Mouse (Mus musculus) hindbrain, embryonic 14.5 days (tissue): ENCODE data around the gene Prpf18. TPM values are rescaled to one million over a fixed set of nuclear protein-coding genes. Genes with fewer than 3 reads are reported as not detected.

Experiments
- ATAC-seq: fragments of 200-750 bp; cut with Nextera tagmentation; 2 replicates; pipeline ENCODE4 v1.8.0; 2017; ENCODE audit warnings: moderate number of reproducible peaks, mild to moderate bottlenecking, moderate TSS enrichment, moderate library complexity; ENCODE audit not compliant: low FRiP score
- DNase-seq: peaks from one replicate; pipeline ENCODE4 v3.0.0-alpha.2; 2015; ENCODE audit warnings: low spot score
- H3K27ac ChIP-seq: fragments of 300-500 bp; sonication (generic); 2 replicates; pipeline ENCODE4 v1.5.1; 2014; ENCODE audit warnings: mild to moderate bottlenecking, moderate library complexity
- H3K27me3 ChIP-seq: fragments of 300-500 bp; sonication (generic); 2 replicates; pipeline ENCODE4 v1.6.1; 2014; ENCODE audit warnings: mild to moderate bottlenecking, low read length, mixed read lengths; ENCODE audit not compliant: control insufficient read depth, insufficient read depth
- H3K36me3 ChIP-seq: fragments of 300-500 bp; sonication (generic); replicated peaks from 2 replicates; pipeline ENCODE4 v1.6.1; 2014; ENCODE audit not compliant: control insufficient read depth, insufficient read depth
- H3K4me1 ChIP-seq: fragments of 300-500 bp; sonication (generic); replicated peaks from 2 replicates; pipeline ENCODE4 v1.6.1; 2014; ENCODE audit warnings: antibody characterized with exemption, low read length, mixed read lengths; ENCODE audit not compliant: control insufficient read depth, insufficient read depth
- H3K4me2 ChIP-seq: fragments of 300-500 bp; sonication (generic); replicated peaks from 2 replicates; pipeline ENCODE4 v1.6.1; 2014; ENCODE audit warnings: mild to moderate bottlenecking, moderate library complexity
- H3K4me3 ChIP-seq: fragments of 300-500 bp; sonication (generic); replicated peaks from 2 replicates; pipeline ENCODE4 v1.5.1; 2014; ENCODE audit warnings: mild to moderate bottlenecking, low read length
- H3K9ac ChIP-seq: fragments of 300-500 bp; sonication (generic); 2 replicates; pipeline ENCODE4 v1.6.1; 2014
- H3K9me3 ChIP-seq: fragments of 300-500 bp; sonication (generic); 2 replicates; pipeline ENCODE4 v1.6.1; 2016; ENCODE audit warnings: low read length; ENCODE audit not compliant: control insufficient read depth
- WGBS: fragments of 180-500 bp; shearing (Covaris S2); extraction: QIAGEN DNeasy Blood & Tissue Kit; methylation state at CpG from one replicate; pipeline ENCODE4 v1.1.7; 2014; 5-methylcytosine and 5-hydroxymethylcytosine counted together
- polyA plus RNA-seq: library from polyadenylated mRNA; unstranded; fragments of >200 nt; fragmentation: Nextera tagmentation; extraction: Ambion mirVana; gene quantifications from 2 replicates; pipeline ENCODE4 v1.2.1, GENCODE M21; 2014

Gene Prpf18
- polyA plus RNA-seq, 1 experiment from 2014 or later, result 39.5 TPM

DNA sequence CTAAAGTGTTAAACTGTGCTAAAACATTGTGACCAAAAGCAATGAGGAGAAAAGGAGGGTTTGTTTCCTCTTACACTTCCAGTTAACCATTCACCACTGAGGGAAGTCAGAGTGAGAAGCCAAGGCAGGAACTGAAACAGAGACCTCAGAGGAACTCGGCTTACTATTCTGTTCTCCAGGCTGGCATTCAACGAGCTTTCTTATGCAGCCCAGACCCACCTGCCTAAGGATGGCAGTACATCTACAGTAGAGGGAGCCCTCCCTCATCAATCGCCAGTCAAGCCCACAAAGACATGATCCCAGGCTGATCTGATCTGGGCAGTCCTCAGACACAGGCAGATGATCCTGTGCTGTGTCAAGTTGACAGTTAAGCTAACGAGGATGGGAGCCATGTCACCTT, 78.5 kb downstream of the Prpf18 start:
- no peak overlapping the region for H3K4me2 ChIP-seq
- H3K27ac ChIP-seq, result no peak overlapping the region
- 67% methylated on average over 4 of the region's 4 CpGs for WGBS
- H3K9ac ChIP-seq, result no peak overlapping the region
- DNase-seq (no peak), ATAC-seq (no peak)
- H3K9me3 ChIP-seq, result no peaks in the 10 kb centered on the region
- no peaks in the 10 kb centered on the region for H3K27me3 ChIP-seq
- no peaks in the 10 kb centered on the region for H3K4me1 ChIP-seq
- H3K36me3 ChIP-seq, result peaks cover 80% of the 10 kb centered on the region
- no peak overlapping the region for H3K4me3 ChIP-seq

DNA sequence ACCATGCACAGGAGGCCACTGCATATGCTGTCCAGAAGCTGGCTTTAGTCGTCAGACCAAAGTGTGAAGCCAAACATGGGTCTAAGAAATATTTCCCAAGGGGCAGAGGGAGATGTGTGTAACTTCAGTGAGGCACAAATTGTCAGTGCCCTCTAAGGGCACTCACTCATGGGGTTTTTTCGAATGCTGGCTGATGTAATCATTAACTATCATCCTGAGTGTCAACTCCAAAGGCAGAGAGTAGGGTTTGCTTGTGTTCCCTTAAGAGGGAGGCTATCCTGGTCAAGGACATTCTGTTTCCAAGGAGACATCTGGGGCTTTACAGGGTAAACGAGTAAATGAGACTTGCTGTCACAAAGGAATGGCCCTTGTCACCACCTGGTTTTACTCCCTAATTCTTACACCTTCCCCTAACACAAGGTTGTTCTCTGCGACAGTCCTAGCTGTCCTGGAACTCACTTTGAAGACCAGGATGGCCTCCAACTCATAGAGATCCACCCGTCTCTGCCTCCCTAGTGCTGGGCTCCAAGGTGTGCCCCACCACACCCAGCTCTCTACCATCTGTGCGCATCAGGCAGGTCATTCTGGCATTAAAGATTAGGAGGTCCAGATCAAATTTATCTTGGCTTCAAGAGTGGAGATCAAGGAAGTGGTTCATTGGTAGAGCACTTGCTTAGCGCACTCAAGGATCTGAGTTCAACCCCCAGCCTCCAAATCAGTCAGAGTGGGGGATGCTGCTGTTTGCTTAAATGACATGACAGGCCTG, 79.2 kb downstream of the Prpf18 start:
- H3K4me2 ChIP-seq, result no peak overlapping the region
- H3K9ac ChIP-seq, result no peak overlapping the region
- H3K36me3 ChIP-seq, result peaks cover 80% of the 10 kb centered on the region
- no peak for DNase-seq
- H3K9me3 ChIP-seq, result no peaks in the 10 kb centered on the region
- H3K4me3 ChIP-seq, result no peak overlapping the region
- WGBS, result 89% methylated on average over 7 of the region's 7 CpGs
- H3K27ac ChIP-seq, result no peak overlapping the region
- H3K4me1 ChIP-seq, result no peaks in the 10 kb centered on the region
- H3K27me3 ChIP-seq, result no peaks in the 10 kb centered on the region
- ATAC-seq, result no peak

Other genes with a start within 250 kb of the Prpf18 start
- 8.7 and 8.9 TPM in 2 replicates for gene Bend7, start 65.7 kb upstream of the Prpf18 start, polyA plus RNA-seq
- gene Sephs1, start 229.5 kb upstream of the Prpf18 start, polyA plus RNA-seq, result 63.2 and 75.5 TPM in 2 replicates